Mouse (Mus musculus) hindbrain, embryonic 12.5 days (tissue): ENCODE data around the gene Amigo1. TPM values are rescaled to one million over a fixed set of nuclear protein-coding genes. Genes with fewer than 3 reads are reported as not detected.
"Not testable (repeated sequence)": the region's sequence is repeated elsewhere in the genome, so short reads cannot be mapped to it uniquely, and the experiment has no call there.

Source experiments
- ATAC-seq: fragments of 200-750 bp; cut with Nextera tagmentation; 2 replicates; pipeline ENCODE4 v1.8.0; 2017; ENCODE audit warnings: moderate TSS enrichment; ENCODE audit not compliant: low FRiP score
- H3K27ac ChIP-seq: fragments of 300-500 bp; sonication (generic); 2 replicates; pipeline ENCODE4 v1.5.1; 2016; ENCODE audit warnings: mild to moderate bottlenecking
- H3K27me3 ChIP-seq: fragments of 300-500 bp; sonication (generic); 2 replicates; pipeline ENCODE4 v1.6.1; 2016; ENCODE audit warnings: mild to moderate bottlenecking
- H3K36me3 ChIP-seq: fragments of 300-500 bp; sonication (generic); 2 replicates; pipeline ENCODE4 v1.6.1; 2016; ENCODE audit warnings: mild to moderate bottlenecking
- H3K4me1 ChIP-seq: fragments of 300-500 bp; sonication (generic); 2 replicates; pipeline ENCODE4 v1.6.1; 2016
- H3K4me2 ChIP-seq: fragments of 300-500 bp; sonication (generic); replicated peaks from 2 replicates; pipeline ENCODE4 v1.6.1; 2016; ENCODE audit warnings: mild to moderate bottlenecking
- H3K4me3 ChIP-seq: fragments of 300-500 bp; sonication (generic); 2 replicates; pipeline ENCODE4 v1.5.1; 2016; ENCODE audit warnings: mild to moderate bottlenecking
- H3K9ac ChIP-seq: fragments of 300-500 bp; sonication (generic); 2 replicates; pipeline ENCODE4 v1.6.1; 2016; ENCODE audit warnings: mild to moderate bottlenecking, moderate library complexity
- H3K9me3 ChIP-seq: fragments of 300-500 bp; sonication (generic); replicated peaks from 2 replicates; pipeline ENCODE4 v1.6.1; 2016; ENCODE audit warnings: mild to moderate bottlenecking
- whole genome bisulfite sequencing: fragments of 180-500 bp; shearing (Covaris S2); methylation state at CpG from one replicate; pipeline ENCODE4 v1.1.7; 2016; 5-methylcytosine and 5-hydroxymethylcytosine counted together
- polyA plus RNA-seq: library from polyadenylated mRNA; unstranded; fragments of >200 nt; fragmentation: Nextera tagmentation; extraction: Ambion mirVana; gene quantifications from 2 replicates; pipeline ENCODE4 v1.2.1, GENCODE M21; 2016

The Amigo1 gene
- polyA plus RNA-seq, 1 experiment from 2014 or later: 13.1 TPM

GRCm38 (mm10) chr3:108225711-108226557, 39.8 kb downstream of the Amigo1 start:
- no peaks in the 10 kb centered on the region for H3K9me3 ChIP-seq
- H3K4me3 ChIP-seq: peak overlapping the region; percentile 42
- peak overlapping the region; percentile 63 for H3K4me2 ChIP-seq
- ATAC-seq: 0 out of 2 replicates have a peak, but pooled peaks have one; percentile 29
- H3K27ac ChIP-seq: no peak overlapping the region
- WGBS: 2% methylated on average over 64 of the region's 67 CpGs
- H3K27me3 ChIP-seq: peaks cover 56% of the 10 kb centered on the region
- peak overlapping the region; percentile 49 for H3K9ac ChIP-seq
- peaks cover 15% of the 10 kb centered on the region for H3K4me1 ChIP-seq
- H3K36me3 ChIP-seq: no peaks in the 10 kb centered on the region

- Histone ChIP-seq H3K9me3 (no peaks in the 10 kb centered on the region), H3K4me2 (peak within 1 kb of the TSS; percentile 63), H3K9ac (peak within 1 kb of the TSS; percentile 49), H3K27me3 (peaks cover 56% of the 10 kb centered on the region), H3K4me3 (peak within 1 kb of the TSS; percentile 42), H3K27ac (no peak within 1 kb of the TSS), H3K4me1 (peaks cover 15% of the 10 kb centered on the region), H3K36me3 (no peaks in the 10 kb centered on the region)
- ATAC-seq: no peak
- WGBS: 4% methylated on average over 43 of the region's 44 CpGs
These were observed 40.6 kb downstream of the Amigo1 start, which contains the start of gene Sypl2 for GRCm38 (mm10) chr3:108226558-108227350. Sypl2 (minus strand) TSS chr3:108226648.

- 78% methylated on average over 2 of the region's 2 CpGs for WGBS
- Histone ChIP-seq H3K4me3 (no peak overlapping the region), H3K4me1 (peaks cover 15% of the 10 kb centered on the region), H3K27me3 (peaks cover 51% of the 10 kb centered on the region), H3K36me3 (no peaks in the 10 kb centered on the region), H3K27ac (no peak overlapping the region), H3K9ac (no peak overlapping the region), H3K9me3 (no peaks in the 10 kb centered on the region), H3K4me2 (0 out of 2 replicates have a peak overlapping the region, but pooled peaks have one; percentile 63)
- no peak for ATAC-seq
These were observed 41.4 kb downstream of the Amigo1 start for GRCm38 (mm10) chr3:108227521-108227920.

- WGBS: 83% methylated on average over 4 of the region's 4 CpGs
- H3K36me3 ChIP-seq: no peaks in the 10 kb centered on the region
- peaks cover 15% of the 10 kb centered on the region for H3K27me3 ChIP-seq
- ATAC-seq: no peak
- no peaks in the 10 kb centered on the region for H3K9me3 ChIP-seq
- H3K27ac ChIP-seq: no peak overlapping the region
- no peak overlapping the region for H3K4me3 ChIP-seq
- no peak overlapping the region for H3K9ac ChIP-seq
- H3K4me2 ChIP-seq: no peak overlapping the region
- H3K4me1 ChIP-seq: peaks cover 6% of the 10 kb centered on the region
These were observed 45.5 kb downstream of the Amigo1 start for GRCm38 (mm10) chr3:108231646-108232045.

GRCm38 (mm10) chr3:108237474-108238102, 51.5 kb downstream of the Amigo1 start:
- not testable (repeated sequence) for H3K9me3 ChIP-seq, H3K27ac ChIP-seq, H3K27me3 ChIP-seq, H3K4me1 ChIP-seq, H3K4me2 ChIP-seq, H3K9ac ChIP-seq, ATAC-seq, H3K36me3 ChIP-seq, H3K4me3 ChIP-seq
- WGBS: 83% methylated on average over 4 of the region's 4 CpGs

GRCm38 (mm10) chr3:108241243-108241839, 55.2 kb downstream of the Amigo1 start:
- WGBS: 90% methylated on average over 3 of the region's 3 CpGs
- Histone ChIP-seq H3K9me3 (no peaks in the 10 kb centered on the region), H3K4me1 (no peaks in the 10 kb centered on the region), H3K27ac (no peak overlapping the region), H3K36me3 (no peaks in the 10 kb centered on the region), H3K9ac (no peak overlapping the region), H3K4me2 (no peak overlapping the region), H3K4me3 (no peak overlapping the region), H3K27me3 (no peaks in the 10 kb centered on the region)
- no peak for ATAC-seq

Other genes with a start within 250 kb of the Amigo1 start
- gene Gstm6, start 242.6 kb upstream of the Amigo1 start, polyA plus RNA-seq: 6.2 and 7.9 TPM in 2 replicates
- not detected in 2 replicates for gene Gstm3, start 217.1 kb upstream of the Amigo1 start, polyA plus RNA-seq
- 23.3 and 23.4 TPM in 2 replicates for gene Gstm2, start 199.9 kb upstream of the Amigo1 start, polyA plus RNA-seq
- 24.1 and 26.8 TPM in 2 replicates for gene Gstm1, start 168.4 kb upstream of the Amigo1 start, polyA plus RNA-seq
- 12.1 and 12.5 TPM in 2 replicates for gene Gstm4, start 141.4 kb upstream of the Amigo1 start, polyA plus RNA-seq
- 46.5 and 50.2 TPM in 2 replicates for gene Ampd2, start 99.7 kb upstream of the Amigo1 start, polyA plus RNA-seq
- gene Gnat2, start 93.5 kb upstream of the Amigo1 start, polyA plus RNA-seq: 0.33 and 0.37 TPM in 2 replicates
- 193 and 201 TPM in 2 replicates for gene Gnai3, start 40.2 kb upstream of the Amigo1 start, polyA plus RNA-seq
- gene Gpr61, start 31.5 kb upstream of the Amigo1 start, polyA plus RNA-seq: 0.72 and 1.2 TPM in 2 replicates
- 5.0 and 5.6 TPM in 2 replicates for gene Cyb561d1, start 14.9 kb downstream of the Amigo1 start, polyA plus RNA-seq
- gene Atxn7l2, start 24.6 kb downstream of the Amigo1 start, polyA plus RNA-seq: 27.6 and 29.6 TPM in 2 replicates
- gene Sypl2, start 40.3 kb downstream of the Amigo1 start, polyA plus RNA-seq: 0.58 and 0.72 TPM in 2 replicates
- 205 and 218 TPM in 2 replicates for gene Psma5, start 70.6 kb downstream of the Amigo1 start, polyA plus RNA-seq
- gene Sort1, start 97.7 kb downstream of the Amigo1 start, polyA plus RNA-seq: 35.0 TPM in 2 replicates
- gene Mybphl, start 178.6 kb downstream of the Amigo1 start, polyA plus RNA-seq: not detected in 2 replicates
- gene Psrc1, start 197.5 kb downstream of the Amigo1 start, polyA plus RNA-seq: 39.4 and 41.0 TPM in 2 replicates
- 63.3 and 75.2 TPM in 2 replicates for gene Celsr2, start 229.2 kb downstream of the Amigo1 start, polyA plus RNA-seq